In genomic region chr8:82416587-82417340, GRCm38 (mm10) we compare ENCODE assay signal across 14 mouse cellular contexts. TPM values are rescaled to one million over a fixed set of nuclear protein-coding genes. Genes with fewer than 3 reads are reported as not detected.
DNase-seq lines count a peak whose midpoint lies in the region; ATAC-seq and TF ChIP-seq lines count a peak whose summit lies in the region.
"Had no signal": no experiment of that assay in that cellular context is flagged by ENCODE, and none has a peak within 500 bp of the region (broad histone marks: within the 10 kb centered on the region; RNA-seq: fewer than 3 reads in every experiment).

No protein-coding gene starts in this region.

- H3K4me3 ChIP-seq in kidney, embryonic 14.5 days (ENCODE audit: low read length), result no peak overlapping the region
- H3K4me3 ChIP-seq in kidney, embryonic 16.5 days (ENCODE audit: low read length), result no peak overlapping the region
- H3K4me3 ChIP-seq in lung, embryonic 16.5 days (ENCODE audit: low read length), result no peak overlapping the region
- no peak overlapping the region for H3K4me3 ChIP-seq in stomach, embryonic 15.5 days (replicated peaks)
- H3K4me3 ChIP-seq in cerebellum, adult 2 months (replicated peaks; ENCODE audit: insufficient read depth, low read depth, low read length), result no peak overlapping the region
- H3K4me3 ChIP-seq: forebrain, embryonic 15.5 days; heart, embryonic 15.5 days; midbrain, embryonic 12.5 days had no signal

- no peak for TF ChIP-seq CTCF in cerebellum, adult 2 months (IDR thresholded peaks at IDR 0.05; ENCODE audit: borderline replicate concordance, insufficient read depth, low read depth, low read length)

- ATAC-seq in kidney, embryonic 14.5 days (ENCODE audit: low FRiP score, low TSS enrichment), result no peak
- peak; percentile 63; the same call in 1 of the 2 replicates for ATAC-seq in kidney, embryonic 16.5 days (ENCODE audit: low FRiP score, low TSS enrichment)
- ATAC-seq in lung, embryonic 16.5 days (ENCODE audit: low read depth), result peak; percentile 93
- ATAC-seq in stomach, embryonic 15.5 days (ENCODE audit: insufficient read depth, low FRiP score, low read depth), result peak; percentile 89
- ATAC-seq: forebrain, embryonic 15.5 days had no signal

- peak; percentile 48 for DNase-seq in kidney, adult 8-10 months
- DNase-seq in cerebellum, adult 2 months, result no peak
- no peak for DNase-seq in layer of hippocampus, postnatal 10 days (ENCODE audit: low spot score in 2 of 2)
- DNase-seq in left cerebral cortex, adult 11 months (ENCODE audit: low spot score), result no peak
- DNase-seq: cerebellum, adult 11 months; gastrocnemius, postnatal 10 days had no signal

- H3K9ac ChIP-seq in kidney, embryonic 14.5 days (ENCODE audit: low read depth, low read length), result no peak overlapping the region
- no peak overlapping the region for H3K9ac ChIP-seq in kidney, embryonic 16.5 days (replicated peaks; ENCODE audit: low read length)
- no peak overlapping the region for H3K9ac ChIP-seq in lung, embryonic 16.5 days (ENCODE audit: low read length)
- no peak overlapping the region for H3K9ac ChIP-seq in stomach, embryonic 15.5 days
- H3K9ac ChIP-seq: forebrain, embryonic 15.5 days; heart, embryonic 15.5 days; midbrain, embryonic 12.5 days had no signal

- H3K9me3 ChIP-seq in kidney, embryonic 14.5 days (ENCODE audit: control insufficient read depth, low read length), result no peaks in the 10 kb centered on the region
- no peaks in the 10 kb centered on the region for H3K9me3 ChIP-seq in kidney, embryonic 16.5 days (ENCODE audit: low read length)
- no peaks in the 10 kb centered on the region for H3K9me3 ChIP-seq in lung, embryonic 16.5 days (ENCODE audit: control insufficient read depth, low read length)
- no peaks in the 10 kb centered on the region for H3K9me3 ChIP-seq in stomach, embryonic 15.5 days
- H3K9me3 ChIP-seq: forebrain, embryonic 15.5 days; heart, embryonic 15.5 days; midbrain, embryonic 12.5 days had no signal

- H3K27me3 ChIP-seq in kidney, embryonic 14.5 days (ENCODE audit: control insufficient read depth, insufficient read depth, low read length), result no peaks in the 10 kb centered on the region
- no peaks in the 10 kb centered on the region for H3K27me3 ChIP-seq in kidney, embryonic 16.5 days (ENCODE audit: insufficient read depth, low read length)
- H3K27me3 ChIP-seq in lung, embryonic 16.5 days (ENCODE audit: control insufficient read depth, insufficient read depth, low read depth, low read length), result no peaks in the 10 kb centered on the region
- no peaks in the 10 kb centered on the region for H3K27me3 ChIP-seq in stomach, embryonic 15.5 days (replicated peaks)
- no peaks in the 10 kb centered on the region for H3K27me3 ChIP-seq in cerebellum, adult 2 months (ENCODE audit: control insufficient read depth, insufficient read depth, low read length)
- H3K27me3 ChIP-seq: forebrain, embryonic 15.5 days; heart, embryonic 15.5 days; midbrain, embryonic 12.5 days had no signal

- WGBS in kidney, embryonic 14.5 days, result 77% methylated on average over 5 of the region's 5 CpGs
- WGBS in kidney, embryonic 16.5 days, result 75% methylated on average over 5 of the region's 5 CpGs
- WGBS in lung, embryonic 16.5 days, result 43% methylated on average over 5 of the region's 5 CpGs
- 51% methylated on average over 5 of the region's 5 CpGs for WGBS in stomach, embryonic 15.5 days
- WGBS in cerebellum, adult 2 months, result 82% methylated on average over 5 of the region's 5 CpGs

- no peak for TF ChIP-seq POLR2A in cerebellum, adult 2 months (IDR thresholded peaks at IDR 0.05; ENCODE audit: borderline replicate concordance, insufficient read depth, low read length)

- no peak overlapping the region for H3K27ac ChIP-seq in kidney, embryonic 14.5 days (ENCODE audit: low read depth, low read length)
- no peak overlapping the region for H3K27ac ChIP-seq in kidney, embryonic 16.5 days (ENCODE audit: low read length)
- peak overlapping the region; percentile 73 for H3K27ac ChIP-seq in lung, embryonic 16.5 days (ENCODE audit: low read length)
- peak overlapping the region; percentile 38; the same call in 1 of the 2 replicates for H3K27ac ChIP-seq in stomach, embryonic 15.5 days
- H3K27ac ChIP-seq in cerebellum, adult 2 months (ENCODE audit: insufficient read depth, low read length), result no peak overlapping the region
- H3K27ac ChIP-seq: forebrain, embryonic 15.5 days; heart, embryonic 15.5 days; kidney, postnatal 0 days; midbrain, embryonic 12.5 days had no signal

- no peaks in the 10 kb centered on the region for H3K4me1 ChIP-seq in kidney, embryonic 14.5 days (ENCODE audit: control insufficient read depth, insufficient read depth, low read length)
- H3K4me1 ChIP-seq in kidney, embryonic 16.5 days (ENCODE audit: insufficient read depth, low read length), result peaks cover 6% of the 10 kb centered on the region
- no peaks in the 10 kb centered on the region for H3K4me1 ChIP-seq in lung, embryonic 16.5 days (replicated peaks; ENCODE audit: control insufficient read depth, insufficient read depth, low read length)
- no peaks in the 10 kb centered on the region for H3K4me1 ChIP-seq in stomach, embryonic 15.5 days
- no peaks in the 10 kb centered on the region for H3K4me1 ChIP-seq in cerebellum, adult 2 months (ENCODE audit: control insufficient read depth, insufficient read depth, low read length)
- H3K4me1 ChIP-seq: forebrain, embryonic 15.5 days; heart, embryonic 15.5 days; midbrain, embryonic 12.5 days had no signal

- no peak overlapping the region for H3K4me2 ChIP-seq in kidney, embryonic 14.5 days (replicated peaks; ENCODE audit: low read depth, low read length)
- H3K4me2 ChIP-seq in kidney, embryonic 16.5 days (replicated peaks; ENCODE audit: low read depth, low read length), result no peak overlapping the region
- H3K4me2 ChIP-seq in lung, embryonic 16.5 days (ENCODE audit: low read depth, low read length), result peak overlapping the region; percentile 32
- H3K4me2 ChIP-seq in stomach, embryonic 15.5 days, result no peak overlapping the region
- H3K4me2 ChIP-seq: forebrain, embryonic 15.5 days; heart, embryonic 15.5 days; midbrain, embryonic 12.5 days had no signal

- no peaks in the 10 kb centered on the region for H3K36me3 ChIP-seq in kidney, embryonic 14.5 days (ENCODE audit: control insufficient read depth, insufficient read depth, low read length)
- H3K36me3 ChIP-seq in kidney, embryonic 16.5 days (ENCODE audit: insufficient read depth, low read length), result no peaks in the 10 kb centered on the region
- H3K36me3 ChIP-seq in lung, embryonic 16.5 days (ENCODE audit: control insufficient read depth, insufficient read depth, low read length), result no peaks in the 10 kb centered on the region
- H3K36me3 ChIP-seq in stomach, embryonic 15.5 days, result no peaks in the 10 kb centered on the region
- H3K36me3 ChIP-seq: forebrain, embryonic 15.5 days; heart, embryonic 15.5 days; midbrain, embryonic 12.5 days had no signal

RNA-seq across cellular contexts. Expression of gene Il15, which starts 13.7 kb away (rescaled TPM):
- 6.1 and 7.0 TPM in 2 replicates for polyA plus RNA-seq in kidney, embryonic 14.5 days (2014; fragmentation: Nextera tagmentation; extraction: Ambion mirVana)
- polyA plus RNA-seq in kidney, embryonic 16.5 days (2015; fragmentation: Nextera tagmentation; extraction: Ambion mirVana), result 6.7 and 7.2 TPM in 2 replicates
- 8.0 and 9.9 TPM in 2 replicates for polyA plus RNA-seq in lung, embryonic 16.5 days (2015; fragmentation: Nextera tagmentation; extraction: Ambion mirVana)
- 5.7 and 6.3 TPM in 2 replicates for polyA plus RNA-seq in stomach, embryonic 15.5 days (2015; fragmentation: Nextera tagmentation; extraction: Ambion mirVana)
- 4.2 and 5.4 TPM in 2 replicates for polyA plus RNA-seq in cerebellum, adult 2 months (2012; rRNA removed)
- 1 to 10 TPM in 1 of 2 experiments, under 1 TPM in 1; 0.91 to 1.3 TPM for total RNA-seq in layer of hippocampus, postnatal 10 days (2021)

Comparison
In these comparisons a context has a peak if more than half of its experiments do, and no peak if none do; other contexts are left out.
1. DNase-seq: peak in kidney, adult 8-10 months (2 of 2); none in cerebellum, adult 2 months (0 of 2), layer of hippocampus, postnatal 10 days (0 of 2) and left cerebral cortex, adult 11 months (single experiment).
2. H3K27ac ChIP-seq: peak in lung, embryonic 16.5 days (single experiment) and stomach, embryonic 15.5 days (single experiment); none in kidney, embryonic 14.5 days (single experiment), kidney, embryonic 16.5 days (single experiment) and cerebellum, adult 2 months (single experiment).